Mouse (Mus musculus) MEL (cell line): Measurements from ENCODE around the gene Ctnnb1. TPM values are rescaled to one million over a fixed set of nuclear protein-coding genes. Genes with fewer than 3 reads are reported as not detected.

Experiments used
- DNase-seq: peaks from one replicate; pipeline ENCODE4 v3.0.0; 2011; ENCODE audit warnings: low read depth, low spot score
- H3K27ac ChIP-seq: 2 replicates; pipeline ENCODE4 v1.5.1; 2012; ENCODE audit warnings: low read depth, mild to moderate bottlenecking, control low read depth, low read length, moderate library complexity; ENCODE audit not compliant: control insufficient read depth
- H3K27me3 ChIP-seq, 2 experiments: fragments of 150-350 bp in 1 of 2; sonication (generic) in 1 of 2; 2 replicates each; pipeline ENCODE4 v1.6.1; 2012; ENCODE audit warnings: low read length in 2 of 2, mild to moderate bottlenecking in 2 of 2, improper control_type of control experiment in 1 of 2, moderate library complexity in 1 of 2; ENCODE audit not compliant: insufficient read depth in 2 of 2, control insufficient read depth in 1 of 2
- H3K36me3 ChIP-seq, 2 experiments: 2 replicates each; pipeline ENCODE4 v1.6.1; 2012 to 2014; ENCODE audit warnings: low read length in 2 of 2, improper control_type of control experiment in 1 of 2, inconsistent platforms in 1 of 2, mild to moderate bottlenecking in 1 of 2; ENCODE audit not compliant: insufficient read depth in 2 of 2, control insufficient read depth in 1 of 2
- H3K4me1 ChIP-seq, 2 experiments: fragments of 150-350 bp in 1 of 2; sonication (generic) in 1 of 2; 2 replicates each; pipeline ENCODE4 v1.6.1; 2012; ENCODE audit warnings: low read length in 2 of 2, improper control_type of control experiment in 1 of 2, mild to moderate bottlenecking in 1 of 2; ENCODE audit not compliant: insufficient read depth in 2 of 2, control insufficient read depth in 1 of 2
- H3K4me3 ChIP-seq, 2 experiments: fragments of 150-350 bp in 1 of 2; sonication (generic) in 1 of 2; 2 replicates each; pipeline ENCODE4 v1.5.1; 2012; ENCODE audit warnings: low read depth in 2 of 2, low read length in 2 of 2, mild to moderate bottlenecking in 2 of 2, moderate library complexity in 2 of 2, control low read depth in 1 of 2, improper control_type of control experiment in 1 of 2; ENCODE audit not compliant: control insufficient read depth in 1 of 2, insufficient read depth in 1 of 2
- H3K79me2 ChIP-seq: 2 replicates; pipeline ENCODE4 v1.6.1; 2012; ENCODE audit warnings: mild to moderate bottlenecking, low read length, moderate library complexity; ENCODE audit not compliant: control insufficient read depth, poor library complexity, insufficient read depth
- H3K9ac ChIP-seq: 2 replicates; pipeline ENCODE4 v1.6.1; 2012; ENCODE audit warnings: low read depth, mild to moderate bottlenecking, control low read depth, low read length, moderate library complexity; ENCODE audit not compliant: control insufficient read depth, poor library complexity, severe bottlenecking
- H3K9me3 ChIP-seq: fragments of 150-350 bp; sonication (generic); replicated peaks from 2 replicates; pipeline ENCODE4 v1.6.1; 2012; ENCODE audit warnings: mild to moderate bottlenecking, low read length, improper control_type of control experiment, moderate library complexity; ENCODE audit not compliant: insufficient read depth
- CHD1 ChIP-seq: IDR thresholded peaks from 2 replicates; pipeline ENCODE4 v1.6.1; 2012; ENCODE audit warnings: low read depth, mild to moderate bottlenecking, inconsistent platforms, low read length, improper control_type of control experiment
- EP300 ChIP-seq, 2 experiments: IDR thresholded peaks; 2 replicates each; pipeline ENCODE4 v1.6.1; 2011; ENCODE audit warnings: improper control_type of control experiment in 2 of 2, low read length in 2 of 2, low read depth in 1 of 2, mild to moderate bottlenecking in 1 of 2
- JUND ChIP-seq: IDR thresholded peaks from 2 replicates; pipeline ENCODE4 v1.6.1; 2011; ENCODE audit warnings: low read depth, mild to moderate bottlenecking, improper control_type of control experiment, low read length
- KAT2A ChIP-seq: conservative IDR thresholded peaks from 2 replicates; pipeline ENCODE4 v1.6.1; 2012; ENCODE audit warnings: low read depth, low read length, improper control_type of control experiment, inconsistent platforms
- MAFK ChIP-seq: IDR thresholded peaks from 2 replicates; pipeline ENCODE4 v1.6.1; 2011; ENCODE audit warnings: low read depth, mild to moderate bottlenecking, low read length, improper control_type of control experiment, borderline replicate concordance
- MEF2A ChIP-seq: IDR thresholded peaks from 2 replicates; pipeline ENCODE4 v1.6.1; 2014; ENCODE audit warnings: low read depth, mild to moderate bottlenecking, inconsistent platforms, low read length, improper control_type of control experiment; ENCODE audit not compliant: poor library complexity, insufficient replicate concordance, severe bottlenecking; ENCODE audit errors: extremely low read depth
- MXI1 ChIP-seq: IDR thresholded peaks from 2 replicates; pipeline ENCODE4 v1.6.1; 2011; ENCODE audit warnings: mild to moderate bottlenecking, low read depth, low read length, improper control_type of control experiment
- MYB ChIP-seq: IDR thresholded peaks from 2 replicates; pipeline ENCODE4 v1.6.1; 2011; ENCODE audit warnings: mild to moderate bottlenecking, low read depth, low read length, improper control_type of control experiment
- MYC ChIP-seq: IDR thresholded peaks from 2 replicates; pipeline ENCODE4 v1.6.1; 2011; ENCODE audit warnings: low read depth, mild to moderate bottlenecking, low read length, improper control_type of control experiment, moderate library complexity
- NELFE ChIP-seq: IDR thresholded peaks from 2 replicates; pipeline ENCODE4 v1.6.1; 2011; ENCODE audit warnings: low read depth, low read length, improper control_type of control experiment
- NRF1 ChIP-seq: IDR thresholded peaks from 2 replicates; pipeline ENCODE4 v1.6.1; 2014; ENCODE audit warnings: low read depth, mild to moderate bottlenecking, inconsistent platforms, low read length, improper control_type of control experiment, moderate library complexity; ENCODE audit not compliant: poor library complexity, insufficient read depth, severe bottlenecking
- POLR2AphosphoS2 ChIP-seq: IDR thresholded peaks from 2 replicates; pipeline ENCODE4 v1.6.1; 2011; ENCODE audit warnings: low read length, improper control_type of control experiment
- SIN3A ChIP-seq: IDR thresholded peaks from 2 replicates; pipeline ENCODE4 v1.6.1; 2012; ENCODE audit warnings: low read length, improper control_type of control experiment, inconsistent platforms
- SMC3 ChIP-seq: IDR thresholded peaks from 2 replicates; pipeline ENCODE4 v1.6.1; 2011; ENCODE audit warnings: low read depth, low read length, improper control_type of control experiment
- TBP ChIP-seq: IDR thresholded peaks from 2 replicates; pipeline ENCODE4 v1.8.0; 2011; ENCODE audit warnings: low read depth, low read length, improper control_type of control experiment
- TCF12 ChIP-seq: IDR thresholded peaks from 2 replicates; pipeline ENCODE4 v1.6.1; 2014; ENCODE audit warnings: low read depth, mild to moderate bottlenecking, inconsistent platforms, low read length, improper control_type of control experiment, moderate library complexity
- UBTF ChIP-seq: IDR thresholded peaks from 2 replicates; pipeline ENCODE4 v1.6.1; 2012; ENCODE audit warnings: low read depth, mild to moderate bottlenecking, inconsistent platforms, low read length, improper control_type of control experiment, moderate library complexity, borderline replicate concordance; ENCODE audit not compliant: insufficient read depth
- USF1 ChIP-seq: IDR thresholded peaks from 2 replicates; pipeline ENCODE4 v1.6.1; 2014; ENCODE audit warnings: low read depth, mild to moderate bottlenecking, inconsistent platforms, low read length, improper control_type of control experiment, moderate library complexity
- USF2 ChIP-seq, 2 experiments: IDR thresholded peaks; 2 replicates each; pipeline ENCODE4 v1.6.1; 2011 to 2012; ENCODE audit warnings: improper control_type of control experiment in 2 of 2, low read length in 2 of 2, borderline replicate concordance in 1 of 2, inconsistent platforms in 1 of 2, low read depth in 1 of 2, mild to moderate bottlenecking in 1 of 2; ENCODE audit not compliant: insufficient read depth in 1 of 2
- ZC3H11A ChIP-seq: IDR thresholded peaks from 2 replicates; pipeline ENCODE4 v1.6.1; 2012; ENCODE audit warnings: low read depth, mild to moderate bottlenecking, inconsistent platforms, low read length, improper control_type of control experiment
- ZKSCAN1 ChIP-seq: IDR thresholded peaks from 2 replicates; pipeline ENCODE4 v1.6.1; 2012; ENCODE audit warnings: low read depth, mild to moderate bottlenecking, inconsistent platforms, low read length, improper control_type of control experiment, moderate library complexity
- ZNF384 ChIP-seq: IDR thresholded peaks from 2 replicates; pipeline ENCODE4 v1.6.1; 2012; ENCODE audit warnings: low read depth, mild to moderate bottlenecking, inconsistent platforms, low read length, improper control_type of control experiment
- polyA plus RNA-seq, 2 experiments: library from polyadenylated mRNA; stranded (reverse) in 1 of 2; unstranded in 1 of 2; fragments of >175 nt in 1 of 2; fragments of >200 nt in 1 of 2; gene quantifications; 2 replicates each; pipeline versions ENCODE4 v1.2.1 to v1.2.4; 2012; ENCODE audit warnings: low replicate concordance in 2 of 2, low read depth in 1 of 2; ENCODE audit not compliant: insufficient read length in 2 of 2, insufficient read depth in 1 of 2, missing spikeins in 1 of 2
- total RNA-seq: library from RNA; depleted of rRNA; stranded (reverse); fragments of 300-350 nt; gene quantifications from 2 replicates; pipeline ENCODE4 v1.2.3, GENCODE M21; 2012

The Ctnnb1 gene
- total and polyA plus RNA-seq, 3 experiments: 302 to 701 (median 377) TPM

GRCm38 (mm10) chr9:120893435-120893834 is 35.6 kb upstream of the Ctnnb1 start:
- no peaks in the 10 kb centered on the region for H3K79me2 ChIP-seq
- no peaks in the 10 kb centered on the region for H3K36me3 ChIP-seq
- H3K4me3 ChIP-seq: no peak overlapping the region
- H3K4me1 ChIP-seq: no peaks in the 10 kb centered on the region
- no peak for DNase-seq
- H3K27me3 ChIP-seq: no peaks in the 10 kb centered on the region
- no peak overlapping the region for H3K9ac ChIP-seq
- TF ChIP-seq NRF1 (no peak), ZKSCAN1 (no peak), UBTF (no peak), MYC (no peak), NELFE (no peak), CHD1 (no peak), USF1 (no peak), MYB (no peak), SMC3 (no peak), TCF12 (no peak), USF2 (IDR thresholded peaks at IDR 0.05; ENCODE audit: borderline replicate concordance in 1 of 2, insufficient read depth in 1 of 2, low read depth in 1 of 2, low read length in 2 of 2) (no peak), TBP (no peak), JUND (no peak), ZNF384 (no peak), KAT2A (no peak), POLR2AphosphoS2 (no peak), MXI1 (no peak)
- H3K9me3 ChIP-seq: no peaks in the 10 kb centered on the region
- no peak overlapping the region for H3K27ac ChIP-seq

- Histone ChIP-seq H3K27me3 (no peaks in the 10 kb centered on the region), H3K27ac (no peak overlapping the region)
- DNase-seq: no peak
- TF ChIP-seq EP300 (IDR thresholded peaks at IDR 0.05; ENCODE audit: low read depth in 1 of 2, low read length in 2 of 2): no peak
- no peak for TF ChIP-seq SIN3A
- no peak for TF ChIP-seq MAFK
- no peak for TF ChIP-seq ZNF384
- no peak for TF ChIP-seq ZC3H11A
- no peak for TF ChIP-seq TCF12
- TF ChIP-seq SMC3: no peak
- no peak for TF ChIP-seq MEF2A
- TF ChIP-seq, all 39 proteins: peak for 0
- no peak overlapping the region for H3K4me3 ChIP-seq
- no peak overlapping the region for H3K9ac ChIP-seq
- H3K36me3 ChIP-seq: no peaks in the 10 kb centered on the region
- no peaks in the 10 kb centered on the region for H3K79me2 ChIP-seq
- H3K4me1 ChIP-seq: no peaks in the 10 kb centered on the region
- no peaks in the 10 kb centered on the region for H3K9me3 ChIP-seq
Measured at GRCm38 (mm10) chr9:120893971-120894370, 35.0 kb upstream of the Ctnnb1 start.
